Mouse (Mus musculus) T-cell, adult 66 days (primary cell): Measurements from ENCODE around the gene Incenp. TPM values are rescaled to one million over a fixed set of nuclear protein-coding genes. Genes with fewer than 3 reads are reported as not detected.

Source experiments
- total RNA-seq, 2 experiments: library from RNA; stranded (reverse); gene quantifications; 3 replicates in 1 of 2; 4 replicates in 1 of 2; pipeline ENCODE4 v1.2.4; 2023

Gene Incenp
- total RNA-seq: 10 to 100 TPM; 47.0 to 54.4 TPM

GRCm38 (mm10) chr19:9899072-9899779 is at the start of gene Incenp:
Gene Incenp (minus strand): TSS chr19:9899551.

GRCm38 (mm10) chr19:9847262-9847661 is 52.1 kb downstream of the Incenp start, which contains the start of gene Scgb2a2:
Gene Scgb2a2 (plus strand): TSS chr19:9847562.

Other genes with a start within 250 kb of the Incenp start
- gene Scgb2a2, start 52.0 kb downstream of the Incenp start, total RNA-seq: not detected
- 100 to 1,000 TPM; 776 to 815 TPM for gene Fth1, start 81.0 kb upstream of the Incenp start, total RNA-seq
- not detected for gene Best1, start 102.1 kb upstream of the Incenp start, total RNA-seq
- under 1 TPM; 0.41 to 0.64 TPM for gene Rab3il1, start 102.1 kb upstream of the Incenp start, total RNA-seq
- gene Fads3, start 142.0 kb upstream of the Incenp start, total RNA-seq: 1 to 10 TPM in 1 of 2 experiments, under 1 TPM in 1; 0.23 to 2.2 TPM
- gene Fads2, start 202.2 kb upstream of the Incenp start, total RNA-seq: 1 to 10 TPM in 1 of 2 experiments, under 1 TPM in 1; 0.89 to 1.9 TPM